Mouse (Mus musculus): ENCODE data around the gene Ccl11.

DNA sequence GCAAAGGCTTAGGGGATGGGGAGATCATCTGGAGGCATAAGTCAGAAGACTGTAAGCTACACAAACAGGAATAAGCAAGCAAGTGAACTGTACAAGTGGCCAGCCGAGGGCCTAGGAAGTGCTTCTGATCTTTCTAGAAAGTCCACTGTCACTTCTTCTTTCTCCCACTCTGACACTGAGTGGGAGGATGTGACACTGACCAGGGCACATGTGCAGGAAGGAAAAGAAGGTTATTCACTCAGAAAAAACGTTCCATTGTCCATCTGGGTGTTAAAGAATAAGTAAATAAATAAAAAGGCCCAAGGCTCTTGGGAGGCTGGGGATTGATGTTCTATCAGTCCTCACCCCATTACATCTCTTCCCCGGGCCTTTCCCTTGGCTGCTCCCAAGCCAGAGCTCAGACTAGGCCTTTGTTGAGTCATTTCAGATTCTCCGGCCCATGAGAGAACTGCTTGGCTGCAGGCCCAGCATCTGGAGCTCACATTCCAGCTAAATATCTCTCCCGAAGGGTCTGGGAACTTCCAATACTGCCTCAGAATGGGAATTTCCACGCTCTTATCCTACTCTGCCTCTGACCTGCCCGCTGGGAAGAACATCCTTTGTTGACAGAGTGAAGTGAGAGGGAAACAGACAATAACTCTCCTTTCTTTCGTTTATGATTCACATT, 24.8 kb upstream of the Ccl11 start:
- TF ChIP-seq POLR2A (IDR thresholded peaks at IDR 0.05; ENCODE audit: low read depth, low read length) = no peak
- TF ChIP-seq CTCF (IDR thresholded peaks at IDR 0.05; ENCODE audit: extremely low read depth, insufficient read depth, insufficient read length, insufficient replicate concordance) = no peak
